Mouse (Mus musculus) thymus, adult 2 months (tissue): ENCODE measurements around the gene Apbb1.

ENCODE experiments used
- CTCF ChIP-seq: fragments of 200-500 bp; IDR thresholded peaks from 2 replicates; pipeline ENCODE4 v1.5.1; 2012; ENCODE audit warnings: mild to moderate bottlenecking, control low read depth, low read length, moderate library complexity, borderline replicate concordance; ENCODE audit not compliant: control insufficient read depth, poor library complexity, insufficient read depth; ENCODE audit errors: extremely low read depth
- POLR2A ChIP-seq: fragments of 200-500 bp; IDR thresholded peaks from 2 replicates; pipeline ENCODE4 v1.6.1; 2012; ENCODE audit warnings: mild to moderate bottlenecking, low read length, control low read depth, moderate library complexity; ENCODE audit not compliant: control insufficient read depth, poor library complexity, insufficient read depth; ENCODE audit errors: extremely low read depth

GRCm38 (mm10) chr7:105556406-105556805, 25.0 kb downstream of the Apbb1 start:
- TF ChIP-seq POLR2A: no peak
- TF ChIP-seq CTCF: no peak
